In the genomic region with DNA sequence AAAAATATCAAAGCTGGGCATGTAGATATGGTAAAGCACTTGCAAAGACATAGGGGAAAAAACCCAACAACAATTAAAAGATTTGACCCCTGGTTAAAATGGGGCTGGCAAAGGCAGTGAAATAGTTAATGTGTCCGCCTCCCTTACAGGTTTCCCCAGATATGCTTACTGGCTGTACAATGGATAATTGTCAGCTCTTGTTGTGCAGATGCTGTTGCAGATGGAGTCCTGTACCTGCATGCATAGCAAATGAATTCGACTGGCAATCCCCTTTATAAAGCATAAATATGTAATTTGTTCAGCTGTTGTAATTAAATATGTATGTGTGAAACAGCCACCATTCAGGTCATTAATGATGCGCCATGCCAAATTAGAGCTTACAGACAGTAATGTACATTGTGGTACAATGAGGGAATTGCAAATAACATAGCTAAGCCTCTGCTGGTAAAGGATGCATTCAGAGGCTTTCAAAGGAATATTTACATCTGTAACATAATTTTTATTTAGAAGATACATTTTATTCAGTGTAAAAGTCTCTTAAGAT, we compare ENCODE assay signal across 25 mouse cellular contexts.
DNase-seq lines count a peak whose midpoint lies in the region; ATAC-seq lines count a peak whose summit lies in the region.
"Had no signal": no experiment of that assay in that cellular context is flagged by ENCODE, and none has a peak within 500 bp of the region (broad histone marks: within the 10 kb centered on the region; RNA-seq: fewer than 3 reads in every experiment).

No protein-coding gene starts in this region.

- H3K27ac ChIP-seq in midbrain, embryonic 13.5 days, result 0 out of 2 replicates have a peak overlapping the region, but pooled peaks have one; percentile 1
- H3K27ac ChIP-seq in midbrain, embryonic 11.5 days (ENCODE audit: low read depth, low read length), result no peak overlapping the region
- peak overlapping the region; percentile 57 for H3K27ac ChIP-seq in forebrain, embryonic 15.5 days (replicated peaks)
- no peak overlapping the region for H3K27ac ChIP-seq in neural tube, embryonic 14.5 days (ENCODE audit: low read depth, low read length)
- H3K27ac ChIP-seq: embryonic facial prominence, embryonic 12.5 days; layer of hippocampus, adult 2 months; limb, embryonic 12.5 days had no signal

- WGBS in midbrain, embryonic 13.5 days, result 38% methylated on average over 3 of the region's 3 CpGs
- 80% methylated on average over 3 of the region's 3 CpGs for WGBS in midbrain, embryonic 11.5 days
- 24% methylated on average over 3 of the region's 3 CpGs for WGBS in forebrain, embryonic 15.5 days
- 31% methylated on average over 3 of the region's 3 CpGs for WGBS in neural tube, embryonic 14.5 days

- intact Hi-C loops in left cerebral cortex, postnatal 4 days (cut with DNase I), result no loop called here

- peaks cover 38% of the 10 kb centered on the region for H3K4me1 ChIP-seq in midbrain, embryonic 13.5 days (replicated peaks)
- H3K4me1 ChIP-seq in midbrain, embryonic 11.5 days (ENCODE audit: control insufficient read depth, insufficient read depth, low read length), result no peaks in the 10 kb centered on the region
- H3K4me1 ChIP-seq in forebrain, embryonic 15.5 days, result peaks cover 45% of the 10 kb centered on the region
- 0 out of 2 replicates have a peak, but pooled peaks cover 3% of the 10 kb centered on the region for H3K4me1 ChIP-seq in neural tube, embryonic 14.5 days (ENCODE audit: control insufficient read depth, insufficient read depth, low read length)

- no peak overlapping the region for H3K4me3 ChIP-seq in midbrain, embryonic 13.5 days (replicated peaks)
- H3K4me3 ChIP-seq in midbrain, embryonic 11.5 days (ENCODE audit: low read depth, low read length), result no peak overlapping the region
- H3K4me3 ChIP-seq in forebrain, embryonic 15.5 days, result no peak overlapping the region
- H3K4me3 ChIP-seq in neural tube, embryonic 14.5 days (ENCODE audit: low read depth, low read length), result no peak overlapping the region
- H3K4me3 ChIP-seq: embryonic facial prominence, embryonic 12.5 days; heart, embryonic 13.5 days; layer of hippocampus, adult 2 months; limb, embryonic 12.5 days had no signal

- H3K4me2 ChIP-seq in midbrain, embryonic 13.5 days (replicated peaks), result no peak overlapping the region
- H3K4me2 ChIP-seq in midbrain, embryonic 11.5 days, result no peak overlapping the region
- no peak overlapping the region for H3K4me2 ChIP-seq in forebrain, embryonic 15.5 days (replicated peaks)
- no peak overlapping the region for H3K4me2 ChIP-seq in neural tube, embryonic 14.5 days (ENCODE audit: low read depth, low read length)
- H3K4me2 ChIP-seq: embryonic facial prominence, embryonic 12.5 days; heart, embryonic 13.5 days; limb, embryonic 12.5 days; liver, embryonic 11.5 days had no signal

- DNase-seq in heart, adult 11 months, result peak; percentile 42
- no peak for DNase-seq in heart, adult 8-10 months (ENCODE audit: low spot score)
- DNase-seq in midbrain, embryonic 11.5 days (ENCODE audit: low spot score, missing footprints), result no peak
- no peak for DNase-seq in left cerebral cortex, postnatal 4 days
- DNase-seq: adrenal gland, adult 2 months; B cell, adult 2 months; cerebellum, adult 18-20 months; cerebellum, postnatal 25 days; heart, postnatal 14 days; kidney, postnatal 25 days; liver, postnatal 0 days; thymus, adult 18-20 months; thymus, postnatal 36 days had no signal

- ATAC-seq in midbrain, embryonic 13.5 days, result peak; percentile 77
- ATAC-seq in midbrain, embryonic 11.5 days (ENCODE audit: low FRiP score), result no peak
- ATAC-seq in forebrain, embryonic 15.5 days (replicated peaks), result peak; percentile 17; the same call in 1 of the 2 replicates
- peak; percentile 44; the same call in 1 of the 2 replicates for ATAC-seq in neural tube, embryonic 14.5 days (ENCODE audit: low read depth)
- ATAC-seq: intestine, postnatal 0 days; liver, postnatal 0 days; lung, postnatal 0 days; Patski had no signal

- H3K9me3 ChIP-seq in midbrain, embryonic 13.5 days, result no peaks in the 10 kb centered on the region
- no peaks in the 10 kb centered on the region for H3K9me3 ChIP-seq in midbrain, embryonic 11.5 days (ENCODE audit: control insufficient read depth, low read length)
- no peaks in the 10 kb centered on the region for H3K9me3 ChIP-seq in forebrain, embryonic 15.5 days
- H3K9me3 ChIP-seq in neural tube, embryonic 14.5 days (ENCODE audit: control insufficient read depth, low read length), result no peaks in the 10 kb centered on the region
- H3K9me3 ChIP-seq: embryonic facial prominence, embryonic 12.5 days; heart, embryonic 13.5 days; limb, embryonic 12.5 days had no signal

- no peaks in the 10 kb centered on the region for H3K36me3 ChIP-seq in midbrain, embryonic 13.5 days
- no peaks in the 10 kb centered on the region for H3K36me3 ChIP-seq in midbrain, embryonic 11.5 days (ENCODE audit: control insufficient read depth, insufficient read depth, low read length)
- H3K36me3 ChIP-seq in forebrain, embryonic 15.5 days, result no peaks in the 10 kb centered on the region
- no peaks in the 10 kb centered on the region for H3K36me3 ChIP-seq in neural tube, embryonic 14.5 days (ENCODE audit: control insufficient read depth, insufficient read depth, low read length)
- H3K36me3 ChIP-seq: embryonic facial prominence, embryonic 12.5 days; limb, embryonic 12.5 days had no signal

- H3K27me3 ChIP-seq in midbrain, embryonic 13.5 days, result no peaks in the 10 kb centered on the region
- no peaks in the 10 kb centered on the region for H3K27me3 ChIP-seq in midbrain, embryonic 11.5 days (ENCODE audit: control insufficient read depth, insufficient read depth, low read length)
- H3K27me3 ChIP-seq in forebrain, embryonic 15.5 days, result no peaks in the 10 kb centered on the region
- no peaks in the 10 kb centered on the region for H3K27me3 ChIP-seq in neural tube, embryonic 14.5 days (ENCODE audit: control insufficient read depth, insufficient read depth, low read length)
- H3K27me3 ChIP-seq: CH12.LX; embryonic facial prominence, embryonic 12.5 days; heart, embryonic 13.5 days; limb, embryonic 12.5 days; Patski had no signal

- no peak overlapping the region for H3K9ac ChIP-seq in midbrain, embryonic 13.5 days (replicated peaks)
- no peak overlapping the region for H3K9ac ChIP-seq in midbrain, embryonic 11.5 days (ENCODE audit: low read length)
- no peak overlapping the region for H3K9ac ChIP-seq in forebrain, embryonic 15.5 days (replicated peaks)
- H3K9ac ChIP-seq in neural tube, embryonic 14.5 days (replicated peaks; ENCODE audit: low read depth, low read length), result no peak overlapping the region
- H3K9ac ChIP-seq: embryonic facial prominence, embryonic 12.5 days; heart, embryonic 13.5 days; limb, embryonic 12.5 days; liver, postnatal 0 days had no signal

Comparison
In these comparisons a context has a peak if more than half of its experiments do, and no peak if none do; other contexts are left out.
1. H3K27ac ChIP-seq: peak in midbrain, embryonic 13.5 days (single experiment) and forebrain, embryonic 15.5 days (single experiment); none in midbrain, embryonic 11.5 days (single experiment) and neural tube, embryonic 14.5 days (single experiment).